Mouse (Mus musculus) c-Kit-positive CD71-positive TER-119-positive erythroid progenitor cells, embryonic 14.5 days (primary cell): ENCODE data around the gene Chia1.
"Not testable (repeated sequence)": the region's sequence is repeated elsewhere in the genome, so short reads cannot be mapped to it uniquely, and the experiment has no call there.

Experiments
- DNase-seq: peaks from one replicate; pipeline ENCODE4 v3.0.0-alpha.2; 2013; ENCODE audit warnings: low spot score

Gene Chia1

GRCm38 (mm10) chr3:106112929-106113328 is at the start of gene Chia1:
Gene Chia1, plus strand, starts transcription at chr3:106113229.
- DNase-seq, result no peak

GRCm38 (mm10) chr3:106067707-106068106 is 45.3 kb upstream of the Chia1 start:
- DNase-seq, result peak; percentile 17

GRCm38 (mm10) chr3:106070994-106071393 is 42.0 kb upstream of the Chia1 start:
- no peak for DNase-seq

DNA sequence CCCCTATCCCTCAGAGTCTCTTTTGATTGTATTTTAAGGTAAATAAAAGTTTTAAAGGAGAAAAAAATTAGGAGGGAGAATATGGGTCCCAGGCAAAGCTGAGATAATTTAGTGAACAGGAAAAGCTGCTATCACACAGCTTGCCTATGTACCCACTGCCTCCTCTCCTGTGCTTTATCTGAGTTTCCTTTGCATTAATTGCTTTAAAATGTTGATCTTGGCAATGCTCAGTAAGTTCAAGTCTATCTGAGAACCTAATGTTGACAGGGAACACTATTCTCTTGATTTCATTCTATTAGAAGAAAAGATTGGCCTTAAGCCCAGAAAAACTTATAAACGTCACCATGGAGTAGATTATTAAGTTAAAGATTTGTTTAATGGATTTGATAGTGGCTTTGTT is 38.2 kb upstream of the Chia1 start:
- no peak for DNase-seq

- no peak for DNase-seq
Observed at GRCm38 (mm10) chr3:106126999-106127398, 14.0 kb downstream of the Chia1 start.

GRCm38 (mm10) chr3:106128807-106129493 is 15.9 kb downstream of the Chia1 start:
- no peak for DNase-seq

- DNase-seq, result no peak
Observed at GRCm38 (mm10) chr3:106131690-106132089, 18.7 kb downstream of the Chia1 start.

GRCm38 (mm10) chr3:106144081-106144480 is 31.1 kb downstream of the Chia1 start:
- no peak for DNase-seq

DNA sequence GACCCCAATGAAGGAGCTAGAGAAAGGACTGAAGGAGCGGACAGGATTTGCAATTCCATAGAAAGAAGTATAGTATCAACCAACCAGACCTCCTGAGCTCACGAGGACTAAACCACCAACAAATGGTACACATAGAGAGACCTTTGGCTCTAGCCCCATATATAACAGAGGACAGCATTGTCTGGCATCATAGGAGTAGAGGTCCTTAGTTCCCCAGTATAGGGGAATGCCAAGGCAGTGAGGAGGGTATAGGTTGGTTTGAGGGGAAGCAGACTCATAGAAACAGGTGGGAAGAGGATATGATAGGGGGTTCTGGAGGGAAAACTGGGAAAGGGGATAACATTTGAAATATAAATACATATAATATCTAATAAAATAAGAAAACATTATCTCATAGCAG is 41.4 kb downstream of the Chia1 start:
- no peak for DNase-seq

DNA sequence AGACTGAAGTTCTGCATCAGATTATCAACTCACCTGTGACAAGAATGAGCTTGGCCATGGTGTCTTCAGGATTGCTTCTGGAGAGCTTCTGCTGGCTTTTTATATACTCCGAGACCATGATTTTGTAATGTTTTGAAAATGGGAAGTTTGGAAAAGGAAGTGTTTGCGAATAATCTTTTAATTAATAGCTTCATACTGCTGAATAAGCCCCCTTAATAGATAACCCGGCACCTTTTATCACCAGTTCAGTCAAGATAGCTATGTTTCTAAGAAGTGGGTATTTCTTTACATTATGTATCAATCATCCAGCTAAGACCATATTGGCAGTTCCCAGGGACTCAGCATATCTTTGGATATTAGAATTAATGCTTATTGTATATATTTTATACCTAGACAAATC is 54.4 kb downstream of the Chia1 start, which contains the start of gene Chil3:
Chil3 (minus strand) TSS at position 101 of the 400 bp plus-strand sequence.
- DNase-seq, result no peak

- DNase-seq, result no peak
Observed at GRCm38 (mm10) chr3:106170522-106171053, 57.6 kb downstream of the Chia1 start.

DNA sequence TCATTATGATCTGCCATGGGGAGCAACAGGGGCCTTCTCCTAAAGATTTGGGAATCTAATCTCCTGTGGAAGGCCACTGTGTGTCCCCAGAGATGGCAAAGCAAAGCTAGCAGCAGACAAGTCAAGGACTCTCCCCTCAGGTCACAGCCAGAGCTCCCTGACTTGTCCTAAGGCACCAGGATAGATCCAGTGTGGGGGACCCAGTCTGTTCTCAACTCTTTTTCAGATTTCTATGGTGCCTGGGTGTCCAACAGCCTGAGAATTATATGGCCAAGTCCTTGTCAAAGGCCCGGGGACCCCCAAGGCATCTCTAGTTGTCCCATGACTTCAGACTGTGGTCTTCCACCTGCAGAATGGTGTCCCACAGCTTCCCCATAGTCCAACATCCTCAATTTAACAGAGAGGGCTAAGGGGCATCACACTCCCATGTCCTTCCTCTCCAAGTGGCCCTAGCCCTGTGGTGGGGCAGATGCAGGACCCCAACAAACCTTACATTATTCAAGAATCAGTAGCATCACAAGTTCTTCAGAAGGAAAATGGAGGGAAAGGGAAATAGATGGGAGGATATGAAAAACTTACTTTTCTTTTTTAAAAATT is 58.2 kb downstream of the Chia1 start:
- no peak for DNase-seq

DNA sequence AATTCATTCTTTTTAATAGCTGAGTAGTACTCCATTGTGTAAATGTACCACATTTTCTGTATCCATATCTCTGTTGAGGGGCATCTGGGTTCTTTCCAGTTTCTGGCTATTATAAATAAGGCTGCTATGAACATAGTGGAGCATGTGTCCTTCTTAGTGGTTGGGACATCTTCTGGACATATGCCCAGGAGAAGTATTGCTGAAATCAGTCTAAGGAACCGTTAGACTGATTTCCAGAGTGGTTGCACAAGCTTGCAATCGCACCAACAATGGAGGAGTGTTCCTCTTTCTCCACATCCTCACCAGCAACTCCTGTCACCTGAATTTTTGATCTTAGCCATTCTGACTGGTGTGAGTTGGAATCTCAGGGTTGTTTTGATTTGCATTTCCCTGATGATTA is 59.5 kb downstream of the Chia1 start:
- not testable (repeated sequence) for DNase-seq

DNA sequence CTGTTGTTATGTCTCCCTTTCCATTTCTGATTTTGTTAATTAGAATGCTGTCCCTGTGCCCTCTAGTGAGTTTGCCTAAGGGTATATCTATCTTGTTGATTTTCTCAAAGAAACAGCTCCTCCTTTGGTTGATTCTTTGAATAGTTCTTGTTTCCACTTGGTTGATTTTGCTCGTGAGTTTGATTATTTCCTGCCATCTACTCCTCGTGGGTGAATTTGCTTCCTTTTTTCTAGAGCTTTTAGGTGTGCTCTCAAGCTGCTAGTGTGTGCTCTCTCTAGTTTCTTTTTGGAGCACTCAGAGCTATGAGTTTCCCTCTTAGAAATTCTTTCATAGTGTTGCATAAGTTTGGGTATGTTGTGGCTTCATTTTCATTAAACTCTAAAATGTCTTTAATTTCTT is 61.9 kb downstream of the Chia1 start:
- not testable (repeated sequence) for DNase-seq

DNA sequence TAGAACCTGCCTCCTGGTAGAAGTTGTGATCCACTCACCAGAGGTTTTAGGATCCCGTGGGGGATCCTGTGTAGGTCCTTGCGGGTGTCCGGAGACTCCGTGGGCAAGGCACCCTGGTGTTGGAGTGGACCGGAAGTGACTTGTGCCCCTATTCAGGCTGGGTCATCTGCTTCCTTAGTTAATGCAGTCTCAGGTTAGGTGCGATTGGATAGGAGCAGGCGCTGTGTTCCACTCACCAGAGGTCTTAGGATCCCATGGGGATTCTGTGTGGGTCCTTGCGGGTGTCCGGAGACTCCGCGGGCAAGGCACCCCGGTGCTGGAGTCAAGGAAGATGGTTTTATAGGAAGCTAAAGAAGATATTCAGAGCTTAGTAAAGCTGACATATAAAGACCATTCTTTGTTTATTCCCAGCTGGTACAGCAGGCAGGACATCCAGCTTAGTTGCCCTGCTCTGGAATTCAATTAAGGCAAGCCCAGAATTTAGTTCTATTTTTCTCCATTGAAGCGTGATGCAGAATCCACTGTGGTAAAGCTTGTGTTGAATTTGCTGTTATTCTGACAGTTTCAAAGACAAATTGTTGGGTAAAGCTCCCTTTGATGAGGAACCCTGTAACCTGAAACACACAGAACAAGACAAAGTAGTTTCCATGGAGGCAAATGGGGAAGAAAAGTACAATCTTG is 64.6 kb downstream of the Chia1 start:
- no peak for DNase-seq
